Mouse (Mus musculus): ENCODE results near the gene Def8. TPM values are rescaled to one million over a fixed set of nuclear protein-coding genes. Genes with fewer than 3 reads are reported as not detected.

Def8 gene
- total and polyA plus RNA-seq, 3 experiments, result 48.1 to 63.4 (median 56.4) TPM

DNA sequence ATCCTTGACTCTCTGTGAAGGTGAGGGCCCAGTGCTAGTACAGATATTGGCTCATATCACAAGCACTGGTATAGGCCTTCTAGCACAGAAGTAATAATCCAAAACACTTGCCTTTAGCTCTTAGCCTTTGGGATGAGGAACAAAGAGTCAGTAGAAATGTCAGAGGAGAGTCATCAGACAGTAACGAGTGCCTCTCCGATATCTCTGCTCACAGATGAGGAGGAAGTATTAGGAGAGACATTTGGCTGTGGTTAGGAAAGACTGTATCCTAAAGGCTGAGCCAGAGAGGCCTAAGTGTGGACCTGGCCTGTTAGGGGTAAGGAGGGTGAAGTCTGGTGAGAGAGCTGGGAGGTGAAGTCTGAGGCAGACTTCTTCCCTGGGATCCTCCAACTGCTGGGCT lies 18.5 kb downstream of the Def8 start:
- no peak for DNase-seq

DNA sequence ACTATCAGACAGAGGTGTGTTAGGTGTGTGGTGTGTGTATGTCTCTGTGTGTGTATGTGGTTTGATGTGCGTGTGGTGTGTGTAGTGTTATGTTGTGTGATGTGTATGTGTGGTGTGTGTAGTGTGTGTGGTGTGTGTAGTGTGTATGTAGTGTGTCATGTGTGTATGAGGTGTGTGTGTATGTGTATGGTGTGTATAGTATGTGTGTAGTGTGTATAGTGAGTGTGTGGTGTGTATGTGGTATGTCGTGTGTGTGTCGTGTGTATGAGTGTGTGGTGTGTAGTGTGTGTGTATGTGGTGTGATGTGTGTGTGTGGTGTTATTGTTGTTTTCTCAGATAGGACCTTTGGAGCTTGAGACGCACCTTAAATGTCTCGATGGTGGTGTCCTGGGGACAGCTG lies 19.0 kb downstream of the Def8 start:
- no peak overlapping the region for H3K27ac ChIP-seq

More for the DNA sequence above, 18.5 kb downstream of the Def8 start:
- Histone ChIP-seq H3K27me3 (ENCODE audit: control insufficient read depth, insufficient read depth, low read length) (no peaks in the 10 kb centered on the region), H3K4me3 (no peak overlapping the region), H3K79me2 (replicated peaks; ENCODE audit: control insufficient read depth, insufficient read depth, low read length) (no peaks in the 10 kb centered on the region), H3K27ac (no peak overlapping the region), H3K9ac (ENCODE audit: low read depth, low read length) (no peak overlapping the region), H3K36me3 (ENCODE audit: control insufficient read depth, insufficient read depth, low read length) (no peaks in the 10 kb centered on the region), H3K4me1 (ENCODE audit: control insufficient read depth, insufficient read depth, low read length) (no peaks in the 10 kb centered on the region)
- intact Hi-C loops (cut with DNase I), result loop anchor here (5.0 kb wide), 1 partner anchor 36 kb away; the partner anchor contains the start of gene Afg3l1
- TF ChIP-seq CTCF (IDR thresholded peaks at IDR 0.05), result no peak
- no peak for TF ChIP-seq POLR2A (IDR thresholded peaks at IDR 0.05; ENCODE audit: insufficient read depth, low read depth, low read length)
- TF ChIP-seq EP300 (IDR thresholded peaks at IDR 0.05; ENCODE audit: insufficient read depth, low read depth, low read length), result no peak
- WGBS, result 78% methylated on average over 2 of the region's 2 CpGs

DNA sequence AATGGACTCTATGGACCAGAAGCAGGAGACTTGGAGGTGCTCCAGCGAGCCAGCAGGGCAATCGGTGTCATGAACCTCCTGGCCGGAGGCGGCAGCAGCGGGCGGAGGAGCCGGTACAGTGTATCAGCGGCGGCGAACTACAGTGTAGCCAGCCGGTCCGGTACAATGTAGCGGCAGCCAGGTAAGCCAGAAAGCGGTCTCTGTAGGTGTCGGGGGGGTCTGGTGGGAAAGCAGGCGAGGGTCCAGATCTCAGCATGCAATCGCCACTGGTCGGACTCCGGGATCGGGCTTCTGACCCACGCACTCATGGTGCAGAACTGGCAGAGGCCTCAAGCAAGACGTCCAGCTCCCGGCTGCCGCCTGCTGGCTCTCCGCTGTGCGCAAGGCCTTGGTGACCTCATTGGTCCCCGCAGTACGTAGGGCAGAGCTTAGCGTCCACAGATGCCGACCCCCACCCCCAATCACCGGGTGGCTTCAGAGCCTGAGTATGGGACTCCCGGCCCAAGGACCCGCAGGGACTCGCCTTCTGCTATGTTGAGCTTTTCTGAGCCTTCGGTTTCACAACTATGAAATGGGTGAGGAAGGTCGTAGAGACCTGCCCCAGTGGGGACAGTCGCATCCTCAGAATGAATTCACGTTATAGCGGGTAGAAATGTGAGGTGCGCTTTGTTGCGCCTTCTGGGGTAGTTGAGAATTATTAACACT lies 19.7 kb downstream of the Def8 start:
- intact Hi-C loops (cut with DNase I), result loop anchor here (5.0 kb wide), 1 partner anchor 34 kb away; the partner anchor contains the start of gene Afg3l1
- no peaks in the 10 kb centered on the region for H3K36me3 ChIP-seq (ENCODE audit: control insufficient read depth, insufficient read depth, low read length)
- no peaks in the 10 kb centered on the region for H3K27me3 ChIP-seq (ENCODE audit: control insufficient read depth, insufficient read depth, low read length)
- under 1% methylated on average over 41 of the region's 41 CpGs for WGBS
- DNase-seq, result peak; percentile 95 to 98
- H3K27ac ChIP-seq, result peak overlapping the region; percentile 92
- TF ChIP-seq POLR2A (IDR thresholded peaks at IDR 0.05; ENCODE audit: insufficient read depth, low read depth, low read length) (peak; percentile 49; the same call in 1 of the 2 replicates), EP300 (IDR thresholded peaks at IDR 0.05; ENCODE audit: insufficient read depth, low read depth, low read length) (no peak), CTCF (IDR thresholded peaks at IDR 0.05) (peak; percentile 84)
- H3K9ac ChIP-seq (ENCODE audit: low read depth, low read length), result peak overlapping the region; percentile 84
- H3K4me3 ChIP-seq, result peak overlapping the region; percentile 93
- no peaks in the 10 kb centered on the region for H3K79me2 ChIP-seq (replicated peaks; ENCODE audit: control insufficient read depth, insufficient read depth, low read length)
- peaks cover 1% of the 10 kb centered on the region; the same call in 1 of the 2 replicates for H3K4me1 ChIP-seq (ENCODE audit: control insufficient read depth, insufficient read depth, low read length)

More for the DNA sequence above, 19.0 kb downstream of the Def8 start:
- H3K27me3 ChIP-seq (ENCODE audit: control insufficient read depth, insufficient read depth, low read length), result no peaks in the 10 kb centered on the region
- H3K4me1 ChIP-seq (ENCODE audit: control insufficient read depth, insufficient read depth, low read length), result peaks cover 1% of the 10 kb centered on the region; the same call in 1 of the 2 replicates
- intact Hi-C loops (cut with DNase I), result loop anchor here (5.0 kb wide), 1 partner anchor 35 kb away; the partner anchor contains the start of gene Afg3l1
- H3K4me3 ChIP-seq, result no peak overlapping the region
- DNase-seq, result no peak
- no peaks in the 10 kb centered on the region for H3K36me3 ChIP-seq (ENCODE audit: control insufficient read depth, insufficient read depth, low read length)
- no peak for TF ChIP-seq POLR2A (IDR thresholded peaks at IDR 0.05; ENCODE audit: insufficient read depth, low read depth, low read length)
- H3K9ac ChIP-seq (ENCODE audit: low read depth, low read length), result no peak overlapping the region
- no peaks in the 10 kb centered on the region for H3K79me2 ChIP-seq (replicated peaks; ENCODE audit: control insufficient read depth, insufficient read depth, low read length)
- WGBS, result 76% methylated on average over 5 of the region's 5 CpGs

DNA sequence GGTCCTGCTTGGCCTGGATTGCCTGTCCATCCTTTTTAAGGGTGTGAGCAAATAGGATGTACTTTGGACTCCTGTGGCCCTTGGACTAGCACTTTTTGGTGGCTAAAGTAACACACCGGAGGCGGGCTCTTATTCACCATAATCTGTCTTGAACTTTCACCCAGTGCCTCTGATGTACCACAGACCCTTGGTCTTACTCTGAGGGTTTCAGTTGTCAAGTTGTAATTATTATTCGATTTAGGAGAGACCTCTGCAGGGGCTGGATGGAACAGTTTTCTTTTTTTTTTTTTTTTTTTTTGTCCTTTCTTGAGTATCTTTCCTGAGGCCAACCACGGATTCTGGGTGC lies 20.2 kb downstream of the Def8 start:
- Histone ChIP-seq H3K27ac (peak overlapping the region; percentile 92), H3K27me3 (ENCODE audit: control insufficient read depth, insufficient read depth, low read length) (no peaks in the 10 kb centered on the region), H3K36me3 (ENCODE audit: control insufficient read depth, insufficient read depth, low read length) (no peaks in the 10 kb centered on the region)

DNA sequence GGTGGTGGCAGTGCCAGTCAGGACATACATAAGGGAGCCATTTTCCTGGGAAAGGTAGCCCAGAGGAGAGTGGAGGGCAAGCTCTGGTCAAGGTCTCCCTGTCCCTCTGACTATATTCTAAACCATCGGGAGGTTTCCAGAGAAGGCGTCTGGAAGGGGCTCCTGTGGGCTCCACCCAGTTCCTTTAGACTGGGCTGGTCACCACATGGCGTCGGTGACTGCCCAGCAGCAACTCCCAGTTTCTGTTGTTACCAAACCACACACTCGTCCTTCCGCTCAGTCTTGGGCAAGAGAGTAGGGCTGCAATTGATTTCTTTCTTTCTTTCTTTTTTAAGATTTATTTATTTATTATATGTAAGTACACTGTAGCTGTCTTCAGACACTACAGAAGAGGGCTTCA lies 20.8 kb downstream of the Def8 start:
- no peak overlapping the region for H3K4me3 ChIP-seq
- 74% methylated on average over 6 of the region's 6 CpGs for WGBS
- H3K79me2 ChIP-seq (replicated peaks; ENCODE audit: control insufficient read depth, insufficient read depth, low read length), result no peaks in the 10 kb centered on the region
- no peak overlapping the region for H3K9ac ChIP-seq (ENCODE audit: low read depth, low read length)
- no peaks in the 10 kb centered on the region for H3K27me3 ChIP-seq (ENCODE audit: control insufficient read depth, insufficient read depth, low read length)
- no peaks in the 10 kb centered on the region for H3K36me3 ChIP-seq (ENCODE audit: control insufficient read depth, insufficient read depth, low read length)
- peaks cover 1% of the 10 kb centered on the region; the same call in 1 of the 2 replicates for H3K4me1 ChIP-seq (ENCODE audit: control insufficient read depth, insufficient read depth, low read length)
- intact Hi-C loops (cut with DNase I), result loop anchor here (5.0 kb wide), 1 partner anchor 33 kb away; the partner anchor contains the start of gene Afg3l1
- DNase-seq, result no peak
- no peak for TF ChIP-seq POLR2A (IDR thresholded peaks at IDR 0.05; ENCODE audit: insufficient read depth, low read depth, low read length)
- no peak overlapping the region for H3K27ac ChIP-seq

More for the DNA sequence above, 20.2 kb downstream of the Def8 start:
- intact Hi-C loops (cut with DNase I), result loop anchor here (5.0 kb wide), 1 partner anchor 34 kb away; the partner anchor contains the start of gene Afg3l1
- peak overlapping the region; percentile 84 for H3K9ac ChIP-seq (ENCODE audit: low read depth, low read length)
- 19% methylated on average over 4 of the region's 4 CpGs for WGBS
- TF ChIP-seq POLR2A (IDR thresholded peaks at IDR 0.05; ENCODE audit: insufficient read depth, low read depth, low read length), result no peak
- TF ChIP-seq CTCF (IDR thresholded peaks at IDR 0.05), result no peak
- no peak for TF ChIP-seq EP300 (IDR thresholded peaks at IDR 0.05; ENCODE audit: insufficient read depth, low read depth, low read length)
- no peaks in the 10 kb centered on the region for H3K79me2 ChIP-seq (replicated peaks; ENCODE audit: control insufficient read depth, insufficient read depth, low read length)
- peaks cover 1% of the 10 kb centered on the region; the same call in 1 of the 2 replicates for H3K4me1 ChIP-seq (ENCODE audit: control insufficient read depth, insufficient read depth, low read length)
- DNase-seq, result no peak
- peak overlapping the region; percentile 93 for H3K4me3 ChIP-seq

DNA sequence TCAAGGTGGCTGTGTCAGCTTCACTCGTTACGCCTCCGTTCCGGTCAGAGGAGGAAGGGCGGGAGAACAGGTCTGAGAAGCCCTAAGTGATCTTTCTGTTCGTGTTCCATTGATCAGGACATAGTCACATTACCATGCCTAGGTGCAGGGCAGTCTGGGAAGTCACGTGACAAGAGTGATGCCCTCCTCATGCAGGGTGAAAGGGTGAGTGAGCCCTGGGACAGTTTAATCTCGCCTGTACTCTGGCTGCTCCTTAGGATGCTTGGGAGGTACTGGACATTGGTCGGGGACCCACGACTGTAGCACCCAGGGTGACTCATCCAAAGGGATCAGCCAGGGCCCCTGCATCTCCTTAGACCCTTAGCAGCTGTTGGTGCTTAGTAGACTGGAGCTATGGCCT lies 22.7 kb downstream of the Def8 start:
- H3K27ac ChIP-seq, result no peak overlapping the region
- H3K9ac ChIP-seq (ENCODE audit: low read depth, low read length), result no peak overlapping the region
- 69% methylated on average over 10 of the region's 10 CpGs for WGBS

More for the DNA sequence above, 22.7 kb downstream of the Def8 start:
- Histone ChIP-seq H3K4me1 (ENCODE audit: control insufficient read depth, insufficient read depth, low read length) (peaks cover 1% of the 10 kb centered on the region; the same call in 1 of the 2 replicates), H3K79me2 (replicated peaks; ENCODE audit: control insufficient read depth, insufficient read depth, low read length) (no peaks in the 10 kb centered on the region), H3K27me3 (ENCODE audit: control insufficient read depth, insufficient read depth, low read length) (no peaks in the 10 kb centered on the region), H3K36me3 (ENCODE audit: control insufficient read depth, insufficient read depth, low read length) (no peaks in the 10 kb centered on the region), H3K4me3 (no peak overlapping the region)
- intact Hi-C loops (cut with DNase I), result no loop called here
- TF ChIP-seq POLR2A (IDR thresholded peaks at IDR 0.05; ENCODE audit: insufficient read depth, low read depth, low read length), result no peak
- no peak for TF ChIP-seq EP300 (IDR thresholded peaks at IDR 0.05; ENCODE audit: insufficient read depth, low read depth, low read length)
- TF ChIP-seq CTCF (IDR thresholded peaks at IDR 0.05), result no peak
- no peak for DNase-seq

Data from heart, adult 2 months (tissue).